Mouse (Mus musculus) mouse trophoblast stem cell (cell line): ENCODE measurements around the gene Cngb1.
"Not testable (repeated sequence)": the region's sequence is repeated elsewhere in the genome, so short reads cannot be mapped to it uniquely, and the experiment has no call there.

ENCODE experiments used
- in situ Hi-C, 2 experiments: fragments of 300-500 bp; cut with MseI, MboI; formaldehyde crosslinking; loops; 2 replicates in 1 of 2; 3 replicates in 1 of 2; pipeline ENCODE4 v1.15.1; 2025

The Cngb1 gene

GRCm38 (mm10) chr8:95249847-95250246, 56.5 kb downstream of the Cngb1 start:
- in situ Hi-C loops, result no loop called here

DNA sequence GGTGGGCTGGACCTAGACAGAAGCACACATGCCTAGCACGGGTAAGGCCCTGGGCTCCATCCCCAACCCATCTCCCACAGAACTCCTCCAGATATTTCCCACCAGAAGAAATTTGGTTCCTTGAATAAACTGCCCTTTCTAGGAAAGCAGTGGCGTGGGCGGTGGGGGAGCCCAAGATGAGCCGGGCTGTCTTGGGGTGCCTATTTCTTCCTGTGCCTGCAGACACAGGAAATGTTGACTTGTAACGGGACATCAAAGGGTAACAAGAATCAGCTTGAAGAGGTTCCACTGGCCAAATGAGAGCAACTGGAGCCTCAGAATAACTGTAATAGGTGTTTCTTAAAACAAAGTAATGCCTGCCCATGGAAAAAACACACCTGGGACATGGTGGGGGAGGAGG, 59.1 kb downstream of the Cngb1 start:
- in situ Hi-C loops, result no loop called here

- in situ Hi-C loops, result no loop called here
Observed at GRCm38 (mm10) chr8:95245180-95245579, 61.2 kb downstream of the Cngb1 start.

GRCm38 (mm10) chr8:95243853-95244252, 62.5 kb downstream of the Cngb1 start:
- in situ Hi-C loops, result no loop called here

DNA sequence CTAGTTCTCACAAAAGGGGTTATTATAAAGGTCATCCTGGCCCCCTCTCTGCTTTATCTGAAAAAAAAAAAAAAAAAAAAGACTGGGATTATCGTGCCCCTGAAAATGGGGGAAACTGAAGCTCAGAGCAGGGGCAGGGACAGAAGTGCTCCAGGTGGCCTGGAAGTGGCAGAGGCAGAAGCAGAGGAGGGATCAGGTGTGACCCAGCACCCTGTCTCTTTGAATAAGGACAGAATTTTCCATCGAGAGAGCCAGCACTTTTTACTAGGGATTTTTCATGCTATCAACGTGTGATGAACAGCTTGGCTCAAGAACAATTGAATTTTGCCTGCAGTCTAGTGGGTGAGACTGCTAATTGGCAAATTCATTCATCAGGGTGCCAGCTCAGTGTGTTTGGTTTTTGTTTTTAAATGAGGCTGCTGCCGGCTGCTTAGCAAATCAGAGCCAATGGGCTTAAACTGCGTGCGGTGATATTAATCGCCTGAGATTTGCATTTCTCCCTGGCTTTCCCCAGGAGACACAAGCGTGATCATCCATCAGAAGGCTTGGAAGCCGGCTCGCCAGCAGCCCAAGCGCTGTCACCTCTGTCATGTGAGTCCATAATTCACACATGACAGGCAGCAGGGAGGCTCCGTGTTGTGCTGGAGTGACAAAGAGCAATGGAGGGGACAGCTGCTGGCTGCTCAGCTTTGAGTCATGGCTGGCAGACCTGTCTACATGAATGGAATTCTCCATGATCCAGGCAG, 63.4 kb downstream of the Cngb1 start:
- in situ Hi-C loops, result no loop called here

DNA sequence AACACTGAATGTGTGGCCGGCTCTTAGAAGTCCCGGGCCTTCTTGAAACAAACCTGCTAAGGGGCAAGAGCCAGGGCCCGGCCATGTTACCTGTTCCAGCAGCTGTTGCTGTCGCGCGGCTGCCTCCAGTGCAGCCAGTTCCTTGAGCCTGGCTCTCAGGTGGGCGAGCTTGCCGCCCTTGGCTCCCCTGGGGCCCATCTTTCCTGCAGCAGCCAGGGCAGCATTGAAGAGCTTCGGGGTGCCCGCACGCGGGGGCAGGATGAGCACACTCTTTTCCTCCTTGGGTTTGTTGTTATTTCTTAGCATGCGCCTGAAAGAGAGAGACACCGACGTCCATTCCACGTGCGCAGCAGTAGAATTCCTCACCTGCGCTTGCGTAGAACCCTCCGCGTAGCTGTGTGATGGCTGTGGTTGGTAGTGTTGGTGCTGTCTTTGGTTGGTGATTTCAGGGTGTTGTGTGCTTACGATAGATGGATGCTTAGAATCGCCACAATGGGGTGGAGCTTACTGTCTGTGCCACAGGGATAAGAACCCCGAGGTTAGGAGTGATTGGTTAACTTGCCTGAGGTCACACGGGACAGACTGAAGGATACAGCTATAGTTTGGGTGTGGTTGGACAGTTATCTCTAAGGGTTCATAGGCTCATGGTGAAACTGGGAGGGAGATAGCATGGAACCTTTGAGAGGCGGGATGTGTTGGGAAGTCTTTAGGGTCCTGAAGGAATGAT, 64.1 kb downstream of the Cngb1 start:
- in situ Hi-C loops, result no loop called here

DNA sequence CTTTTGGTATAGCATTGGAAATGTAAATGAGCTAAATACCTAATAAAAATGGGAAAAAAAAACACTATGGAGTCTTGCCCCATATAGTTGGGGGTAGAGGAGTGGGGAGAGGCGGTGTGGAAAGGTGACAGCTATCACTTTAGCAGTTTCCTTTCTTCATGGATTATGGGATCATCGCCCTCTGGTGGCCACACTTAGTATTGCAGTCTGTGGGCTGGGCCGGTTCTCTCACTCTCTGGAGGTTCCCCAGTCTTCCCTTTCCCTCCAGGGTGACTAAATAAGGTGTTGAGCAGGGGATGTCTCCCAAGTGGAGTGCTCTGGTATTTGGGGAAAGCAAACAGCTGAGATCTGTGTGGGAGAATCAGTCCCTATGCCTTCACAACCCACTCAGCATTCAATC, 70.7 kb downstream of the Cngb1 start:
- in situ Hi-C loops, result no loop called here

DNA sequence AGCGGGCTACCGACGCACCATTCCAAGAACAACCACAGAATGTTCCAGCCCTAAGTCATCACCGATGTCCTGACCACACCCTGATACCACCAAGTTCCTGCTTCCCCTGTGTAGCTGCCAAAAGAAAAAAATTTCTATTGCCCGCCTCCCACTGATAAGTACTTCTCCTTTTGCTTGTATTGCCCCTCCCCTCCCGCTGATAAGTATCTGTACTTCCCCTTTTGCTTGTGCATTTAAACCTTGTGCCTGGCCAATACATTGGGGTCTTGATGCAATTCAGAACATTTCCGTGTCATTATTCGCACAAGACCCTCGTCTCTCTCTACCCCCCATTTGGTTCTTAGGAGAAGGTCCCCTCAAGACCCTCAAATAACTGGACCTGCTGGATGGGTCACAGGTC, 76.3 kb downstream of the Cngb1 start:
- in situ Hi-C loops, result not testable (repeated sequence)

- in situ Hi-C loops, result no loop called here
Observed at GRCm38 (mm10) chr8:95227151-95227468, 79.3 kb downstream of the Cngb1 start.

DNA sequence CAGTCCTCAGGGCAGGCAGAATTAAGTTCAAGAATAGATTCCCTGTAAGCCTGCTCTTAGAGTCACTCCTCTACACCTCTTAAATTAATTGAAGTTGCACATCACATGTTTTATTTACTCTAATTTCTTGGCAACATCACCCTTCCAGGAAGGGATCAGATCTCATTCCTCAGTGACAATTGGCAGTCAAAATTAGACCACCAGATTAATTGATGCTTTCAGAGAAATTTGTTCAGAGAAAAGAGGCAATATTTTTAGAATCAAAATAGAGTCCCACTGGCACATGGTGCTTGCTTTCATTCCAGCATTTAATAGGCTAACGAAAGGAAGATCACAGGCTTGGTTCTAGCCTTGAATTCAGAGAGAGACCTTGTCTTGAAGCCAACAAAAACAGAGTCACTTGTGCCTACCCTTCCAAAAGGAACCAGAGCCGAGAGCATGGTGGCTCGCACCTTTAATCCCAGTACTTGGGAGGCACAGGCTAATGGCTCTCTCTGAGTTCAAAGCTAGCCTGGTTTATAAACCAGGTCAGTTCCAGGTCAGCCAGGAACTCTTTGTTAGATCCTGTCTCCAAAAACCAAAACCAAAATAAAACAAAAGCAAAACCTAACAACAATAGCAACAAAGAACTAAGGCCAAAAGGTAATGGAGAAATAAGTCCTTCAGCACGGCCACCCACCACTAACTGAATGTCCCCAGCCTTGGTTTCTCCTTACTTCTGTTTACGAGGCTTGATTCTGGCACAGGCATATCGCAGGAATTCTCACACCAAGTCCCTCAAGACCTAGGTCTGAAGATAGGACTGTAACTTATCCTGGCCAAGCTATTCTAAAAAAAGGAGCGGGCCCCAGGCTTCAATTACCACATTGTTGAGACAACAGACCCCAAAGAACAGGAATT, 79.9 kb downstream of the Cngb1 start:
- in situ Hi-C loops, result no loop called here

DNA sequence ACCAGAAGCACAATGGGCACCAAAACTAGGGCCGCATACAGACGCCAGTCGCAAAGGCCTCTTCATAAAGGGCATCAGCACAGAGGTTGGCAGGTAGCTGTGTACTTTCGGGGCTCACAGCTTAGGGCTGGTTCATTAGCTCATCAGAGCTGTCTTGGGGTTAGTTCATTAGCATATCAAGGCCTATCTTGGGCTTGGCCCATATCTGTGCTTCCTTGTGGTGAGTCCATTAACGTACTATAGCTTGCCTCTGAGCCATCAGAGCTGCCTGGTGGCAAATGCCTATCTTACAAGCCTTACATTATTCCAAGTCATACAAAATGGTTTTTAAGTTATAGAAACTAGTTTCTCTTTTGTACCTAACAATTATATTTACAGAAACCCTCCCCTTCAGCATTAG, 82.4 kb downstream of the Cngb1 start:
- in situ Hi-C loops, result no loop called here

- in situ Hi-C loops, result no loop called here
Observed at GRCm38 (mm10) chr8:95221045-95221444, 85.3 kb downstream of the Cngb1 start.

GRCm38 (mm10) chr8:95220571-95220998, 85.8 kb downstream of the Cngb1 start:
- in situ Hi-C loops, result no loop called here

GRCm38 (mm10) chr8:95219623-95220022, 86.8 kb downstream of the Cngb1 start:
- in situ Hi-C loops, result no loop called here

GRCm38 (mm10) chr8:95215709-95216360, 90.5 kb downstream of the Cngb1 start:
- in situ Hi-C loops, result no loop called here

GRCm38 (mm10) chr8:95209924-95210323, 96.5 kb downstream of the Cngb1 start:
- in situ Hi-C loops, result loop anchor here in 1 of 2 experiments (10.0 kb wide), 2 partner anchors 75 to 115 kb away; no protein-coding TSS in a partner anchor

GRCm38 (mm10) chr8:95205946-95206345, 100.4 kb downstream of the Cngb1 start:
- in situ Hi-C loops, result loop anchor here in 1 of 2 experiments (10.0 kb wide), 2 partner anchors 71 to 111 kb away; no protein-coding TSS in a partner anchor

- in situ Hi-C loops, result loop anchor here in 1 of 2 experiments (10.0 kb wide), 2 partner anchors 69 to 109 kb away; no protein-coding TSS in a partner anchor
Observed at GRCm38 (mm10) chr8:95204039-95204380, 102.4 kb downstream of the Cngb1 start.

GRCm38 (mm10) chr8:95203326-95204038, 102.9 kb downstream of the Cngb1 start:
- in situ Hi-C loops, result loop anchor here in 1 of 2 experiments (10.0 kb wide), 2 partner anchors 69 to 109 kb away; no protein-coding TSS in a partner anchor

- in situ Hi-C loops, result loop anchor here in 1 of 2 experiments (10.0 kb wide), 2 partner anchors 68 to 108 kb away; no protein-coding TSS in a partner anchor
Observed at GRCm38 (mm10) chr8:95202649-95203275, 103.6 kb downstream of the Cngb1 start, which contains the start of gene Kifc3. TSS of gene Kifc3 (minus strand) at chr8:95202812.
